Mouse (Mus musculus): Measurements from ENCODE around the gene Gnptab.
"Not testable (repeated sequence)": the region's sequence is repeated elsewhere in the genome, so short reads cannot be mapped to it uniquely, and the experiment has no call there.

The Gnptab gene

DNA sequence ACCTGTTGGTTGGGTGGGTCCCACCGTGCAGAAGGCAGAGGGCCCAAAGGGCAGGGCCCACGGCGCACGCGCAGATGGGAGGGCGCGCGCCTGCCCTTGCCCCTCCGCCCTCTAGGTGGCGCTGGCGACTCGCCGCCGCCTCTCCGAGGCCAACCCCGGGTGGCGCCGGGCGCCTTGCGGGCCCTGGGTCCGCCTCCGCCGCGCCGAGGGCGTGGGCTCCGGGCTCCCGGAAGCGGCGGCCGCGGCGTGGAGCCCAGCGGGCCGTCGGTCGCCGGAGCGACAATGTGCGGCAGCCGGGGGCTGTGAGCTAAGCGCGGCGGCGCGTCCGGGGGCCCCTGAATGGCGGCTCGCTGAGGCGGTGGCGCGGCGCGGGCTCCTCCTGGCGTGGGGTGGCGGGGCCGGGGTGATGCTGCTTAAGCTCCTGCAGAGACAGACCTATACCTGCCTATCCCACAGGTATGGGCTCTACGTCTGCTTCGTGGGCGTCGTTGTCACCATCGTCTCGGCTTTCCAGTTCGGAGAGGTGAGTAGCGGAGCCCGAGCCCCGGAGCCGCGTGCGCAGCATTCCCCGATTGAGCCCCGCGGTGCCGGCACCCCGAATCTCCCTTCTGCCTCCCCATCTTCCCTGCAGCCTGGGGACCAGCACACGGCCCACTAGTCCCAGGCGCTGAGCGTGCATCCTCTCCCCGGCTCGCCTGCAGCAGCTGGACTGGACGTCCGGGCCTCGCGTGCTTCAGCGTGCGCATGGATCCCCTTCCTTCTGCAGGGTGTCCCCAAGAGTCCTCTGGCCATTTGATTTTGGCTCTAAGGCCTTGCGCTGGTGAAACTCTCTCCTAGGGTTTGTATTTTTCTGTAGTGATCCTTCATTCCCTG is at the start of gene Gnptab, which contains the start of gene Dram1:
Gene Gnptab (plus strand): TSS at position 120 of the 873 bp plus-strand sequence.
Gene Dram1 (minus strand): TSS at position 68 of the 873 bp plus-strand sequence.
- DNase-seq (ENCODE audit: low spot score), result peak; percentile 86

DNA sequence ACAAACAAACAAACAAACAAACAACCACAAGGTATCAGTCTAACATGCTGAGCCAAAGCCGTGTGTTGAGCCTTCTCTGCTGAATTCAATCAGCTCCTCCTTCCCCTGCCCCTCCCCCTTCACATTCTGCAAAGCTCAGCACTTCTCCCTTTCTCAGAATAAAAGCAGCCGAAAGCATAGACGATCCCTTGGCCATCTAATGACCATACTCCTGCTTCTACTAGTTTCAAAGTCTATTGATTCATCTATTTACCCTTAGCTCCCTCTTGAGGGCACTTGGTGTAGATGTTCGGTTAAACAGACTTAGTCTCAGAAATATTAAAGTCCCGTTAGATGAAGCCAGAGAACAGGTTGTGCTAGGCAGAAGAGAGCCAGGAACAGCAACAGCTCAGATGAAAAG is 48.2 kb upstream of the Gnptab start:
- DNase-seq (ENCODE audit: low spot score), result peak; percentile 53

DNA sequence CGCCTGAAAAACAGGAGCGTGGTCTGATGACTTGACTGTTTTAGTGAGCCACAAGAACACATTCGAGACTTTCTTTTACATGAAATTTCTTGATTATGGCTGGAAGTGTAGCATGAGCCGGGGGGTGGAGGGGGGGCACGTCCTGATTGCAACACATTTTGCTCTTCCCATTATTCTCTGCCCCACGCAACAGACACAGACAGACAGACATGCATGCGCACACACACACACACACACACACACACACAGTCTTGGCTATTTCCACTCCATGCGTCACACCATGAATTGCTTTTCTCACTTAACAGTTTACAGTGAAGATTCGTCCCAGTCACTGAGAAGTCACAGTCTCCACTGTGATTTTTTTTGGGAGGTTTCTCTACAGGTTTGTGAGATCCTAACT is 38.3 kb upstream of the Gnptab start:
- no peak for DNase-seq (ENCODE audit: low spot score)

DNA sequence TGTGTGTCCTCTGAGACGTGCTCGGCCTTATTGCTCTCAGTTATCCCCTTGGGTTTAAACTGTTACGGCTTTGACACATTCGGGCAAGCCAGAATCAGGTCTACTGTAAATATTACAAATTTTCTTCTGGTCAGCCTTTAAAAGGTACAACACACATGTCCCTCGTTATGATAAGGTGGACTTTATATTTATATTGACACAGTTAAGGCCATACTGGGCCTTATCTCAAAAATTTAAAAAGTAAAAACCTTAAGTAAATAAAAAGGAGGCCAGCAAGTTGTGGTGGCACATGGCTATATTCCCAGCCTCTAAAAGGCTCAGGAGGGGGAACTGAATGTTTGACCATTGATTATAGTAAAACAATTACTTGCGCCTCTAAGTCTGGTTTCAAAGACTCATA is 37.6 kb upstream of the Gnptab start:
- DNase-seq (ENCODE audit: low spot score), result no peak

DNA sequence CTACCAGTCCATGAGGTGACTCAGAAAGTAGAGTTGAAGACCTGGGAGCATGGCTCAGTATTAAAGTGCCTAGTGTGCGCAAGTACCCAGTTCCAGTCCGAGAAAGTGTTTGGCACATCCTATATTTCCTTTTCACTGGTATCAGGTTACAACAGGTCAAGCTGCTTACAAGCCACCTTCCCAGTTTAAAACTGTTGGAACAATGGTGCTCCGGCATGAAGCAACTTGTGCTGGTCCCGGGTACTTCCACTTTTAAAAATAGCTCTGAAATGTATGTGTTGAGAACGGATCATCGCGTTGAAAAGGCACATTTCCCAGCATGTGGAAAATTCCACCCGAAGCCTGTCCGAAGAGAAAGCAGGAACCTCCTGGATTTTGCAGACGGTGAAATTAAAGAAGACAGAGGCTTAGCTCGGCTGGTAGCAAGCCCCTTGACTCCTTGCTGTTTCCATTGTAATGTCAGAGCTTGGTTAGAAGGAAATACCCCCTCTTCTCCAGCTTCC is 33.0 kb upstream of the Gnptab start:
- DNase-seq (ENCODE audit: low spot score), result no peak

DNA sequence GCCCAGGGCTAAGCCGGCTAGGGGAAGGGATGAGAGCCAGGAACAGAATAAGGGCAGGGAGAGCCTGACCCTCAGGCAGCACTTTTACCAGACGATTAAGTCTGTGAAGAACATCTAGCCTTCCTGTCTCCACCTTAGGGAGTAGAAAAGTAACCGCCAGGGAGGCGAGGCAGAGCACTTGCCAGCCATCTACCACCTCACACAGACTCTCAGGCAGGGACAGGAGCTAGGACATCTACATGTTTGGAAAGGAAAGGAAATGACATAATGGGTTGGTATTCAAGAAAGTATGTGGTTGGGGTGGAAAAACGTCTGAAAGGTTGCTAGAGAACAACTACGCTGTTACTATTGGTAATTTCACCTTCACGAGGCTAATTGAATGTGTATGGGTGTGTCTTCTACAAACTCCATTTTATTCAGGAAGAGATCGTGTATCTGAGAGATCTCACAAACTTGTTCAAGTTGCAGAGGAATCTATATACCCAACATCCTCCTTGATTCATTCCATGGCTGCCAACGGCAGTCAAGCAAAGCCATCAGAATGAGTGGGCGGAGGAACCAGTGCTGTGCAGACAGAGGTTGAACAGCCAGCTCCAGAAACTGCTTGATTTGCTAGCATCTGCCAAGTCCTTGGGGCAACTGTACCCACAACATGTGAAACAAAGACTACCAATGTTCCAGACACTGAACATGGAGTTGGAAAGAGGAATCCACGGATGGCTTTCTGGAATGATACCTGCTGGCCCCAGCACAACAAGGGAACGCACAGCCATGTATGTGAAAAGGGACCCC is 32.3 kb upstream of the Gnptab start:
- no peak for DNase-seq (ENCODE audit: low spot score)

DNA sequence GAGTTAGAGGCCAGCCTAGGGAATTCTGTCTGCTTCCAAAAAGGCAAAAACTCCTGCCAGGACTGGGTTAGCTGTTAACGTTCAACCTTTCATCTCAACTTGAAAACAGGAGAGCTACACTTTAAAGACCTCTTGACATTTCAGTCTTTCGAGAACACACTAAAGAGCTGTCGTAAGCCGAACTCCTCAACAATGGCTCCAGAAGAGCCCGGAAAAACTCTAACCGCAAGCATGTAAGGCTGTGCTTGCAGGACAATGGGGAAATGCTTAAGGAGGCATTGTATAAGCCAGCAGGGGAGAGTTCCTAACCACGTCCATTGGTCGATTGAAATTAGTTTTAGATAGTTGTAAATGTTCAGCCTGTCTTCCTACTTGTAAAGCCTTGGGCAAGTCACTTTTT is 29.1 kb upstream of the Gnptab start:
- no peak for DNase-seq (ENCODE audit: low spot score)

DNA sequence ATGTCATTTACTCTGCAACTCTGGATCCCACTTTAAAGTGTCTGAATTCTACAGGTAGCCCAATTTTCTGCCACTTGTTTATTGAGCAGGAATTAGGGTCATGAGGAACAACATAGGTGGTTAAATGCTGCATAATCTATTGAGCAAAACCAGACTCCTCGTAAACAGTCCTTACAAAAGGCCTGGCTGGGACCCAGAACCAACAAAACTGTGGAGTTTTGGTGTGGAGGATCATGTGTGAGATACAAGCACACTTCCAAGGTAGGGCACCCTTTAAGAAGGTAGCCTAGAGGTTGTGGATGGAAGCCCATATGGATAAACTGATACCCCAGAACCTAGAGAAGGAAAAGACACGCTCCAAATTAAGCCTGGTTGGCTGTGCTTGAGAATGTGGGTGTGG is 28.2 kb upstream of the Gnptab start:
- no peak for DNase-seq (ENCODE audit: low spot score)

DNA sequence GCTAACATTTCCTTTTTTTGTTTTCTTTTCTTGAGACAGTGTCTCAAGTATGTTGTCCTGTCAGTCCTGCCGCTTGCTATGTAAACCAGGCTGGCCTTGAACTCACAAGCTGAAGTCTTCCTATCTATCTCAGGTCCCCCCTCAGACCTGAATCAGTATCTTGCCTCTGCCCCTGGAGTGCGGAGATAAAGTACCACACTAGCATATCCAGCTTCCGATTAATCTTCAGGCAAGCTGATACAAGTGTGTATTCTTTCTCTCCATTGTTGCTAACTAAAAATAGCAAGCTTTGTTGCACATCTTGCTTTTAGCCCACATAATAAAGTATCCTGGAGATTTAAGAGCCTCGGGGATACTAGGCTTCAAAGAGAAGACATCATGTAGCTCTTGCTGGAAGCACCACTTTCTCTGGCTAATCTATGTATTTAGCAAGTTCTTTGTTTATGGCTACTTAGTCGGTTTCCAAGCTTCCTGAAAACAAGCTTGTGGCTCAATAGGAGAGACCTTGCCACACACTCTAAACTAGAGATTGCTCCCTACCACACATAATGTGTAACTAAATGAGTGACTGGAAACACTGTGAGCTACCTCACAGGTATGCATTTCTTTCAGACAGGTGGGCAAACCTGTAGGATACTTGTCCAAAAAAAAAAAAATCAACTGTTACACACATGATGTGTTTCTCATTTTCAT is 27.4 kb upstream of the Gnptab start:
- DNase-seq (ENCODE audit: low spot score), result no peak

DNA sequence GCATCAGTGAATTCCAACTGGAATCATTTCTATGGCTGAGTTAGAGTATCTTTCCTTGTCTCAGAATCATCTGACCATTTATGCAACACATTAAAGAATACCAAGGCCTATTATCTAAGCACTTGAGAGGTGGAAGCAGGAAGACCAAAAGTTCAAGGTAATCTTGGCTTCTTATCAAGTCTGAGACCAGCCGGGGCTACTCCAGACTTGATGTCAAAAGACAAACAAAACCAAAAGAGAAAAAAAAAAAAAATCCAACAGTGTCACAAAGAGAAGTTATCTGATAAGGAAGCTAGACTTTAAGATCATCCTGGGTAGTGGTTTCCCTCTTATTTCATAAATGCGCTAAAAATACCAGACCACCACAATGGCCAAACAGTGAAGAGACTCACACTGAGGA is 26.4 kb upstream of the Gnptab start:
- DNase-seq (ENCODE audit: low spot score), result no peak

DNA sequence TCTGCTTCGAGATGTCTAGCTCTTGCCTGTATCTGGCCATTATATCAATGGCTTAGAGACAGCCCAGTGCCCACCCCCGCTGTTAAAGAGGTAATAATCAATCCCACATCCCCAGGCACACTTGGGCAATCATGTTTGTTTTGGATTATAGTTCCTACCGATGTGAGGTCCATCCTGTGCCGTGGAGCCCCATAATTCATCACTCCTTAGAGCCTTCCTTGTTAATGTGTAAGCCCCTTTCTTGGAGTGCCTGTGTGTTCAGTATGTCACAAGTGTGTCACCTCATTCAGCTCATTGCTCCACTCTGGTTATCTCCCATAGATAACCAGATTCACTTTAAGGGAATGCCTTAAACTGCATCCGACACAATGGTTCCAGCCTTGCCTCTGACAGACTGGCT is 24.3 kb upstream of the Gnptab start:
- DNase-seq (ENCODE audit: low spot score), result no peak

DNA sequence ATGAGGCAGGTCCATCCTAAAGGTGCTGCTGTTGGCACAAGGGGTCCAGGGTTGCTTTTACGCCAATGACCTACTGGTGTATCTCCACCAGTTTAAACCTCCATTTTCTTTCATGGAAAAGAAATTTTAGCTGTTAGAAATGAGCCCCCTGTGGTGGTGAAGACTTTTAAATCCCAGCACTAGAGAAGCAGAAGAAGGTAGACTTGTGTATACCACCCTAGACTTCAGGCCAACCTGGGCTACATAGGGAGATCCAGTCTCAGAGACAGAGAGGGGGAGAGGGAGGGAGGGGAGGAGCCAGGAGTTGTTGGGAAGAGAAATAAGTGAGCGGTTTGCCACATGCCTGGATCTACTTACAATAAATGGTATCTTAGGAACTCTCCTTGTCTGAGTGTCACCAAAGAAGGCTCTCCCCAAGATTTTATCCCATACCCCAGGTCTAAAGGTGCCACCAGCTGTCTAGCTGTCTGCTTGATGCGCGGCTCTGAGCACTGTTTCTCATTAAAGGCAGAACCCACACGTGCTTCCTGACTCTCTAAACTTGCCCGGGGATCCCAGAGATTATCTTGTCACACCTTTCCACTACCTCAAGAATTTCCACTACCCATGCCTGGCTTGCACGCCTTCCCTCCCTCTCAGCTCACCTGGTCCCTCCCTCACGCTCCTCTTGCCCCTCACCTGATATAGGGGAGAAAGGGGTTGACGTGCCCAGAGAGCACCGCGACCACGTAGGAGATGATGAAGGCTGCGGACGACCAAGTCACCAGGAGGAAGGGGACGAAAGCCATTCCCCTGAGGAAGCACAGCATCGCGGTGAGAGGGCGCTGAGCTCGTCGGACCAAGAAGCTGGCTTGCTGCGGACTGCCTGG is 22.6 kb upstream of the Gnptab start:
- DNase-seq (ENCODE audit: low spot score), result no peak

DNA sequence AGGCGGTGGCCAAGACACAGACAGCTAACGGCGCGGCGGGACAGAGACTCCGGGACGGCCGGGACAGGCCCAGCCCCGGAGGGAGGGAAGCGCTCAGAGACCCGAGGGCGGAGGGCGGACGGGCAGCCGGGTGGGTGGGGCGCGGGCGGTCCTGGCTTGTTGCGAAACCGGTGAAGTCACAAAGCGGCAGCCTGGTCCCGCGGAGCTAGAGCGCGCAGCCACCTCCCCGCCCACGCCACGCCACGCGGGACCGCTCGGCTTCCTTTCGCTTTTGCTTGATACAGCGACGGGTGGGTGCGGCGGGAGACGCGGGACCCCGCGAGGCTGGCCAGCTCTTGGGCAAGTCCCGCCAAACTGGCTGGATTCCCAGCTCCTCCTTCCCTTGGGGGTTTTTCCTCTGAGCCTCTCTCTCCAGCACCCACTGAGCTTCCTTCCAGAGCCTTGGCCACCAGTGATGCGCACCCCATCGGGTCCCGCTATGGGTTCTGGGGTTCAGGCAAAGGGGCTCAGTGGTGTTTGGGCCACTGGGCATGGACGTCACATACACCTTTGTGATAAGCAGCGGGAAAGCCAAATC is 21.9 kb upstream of the Gnptab start:
- DNase-seq (ENCODE audit: low spot score), result peak; percentile 53

DNA sequence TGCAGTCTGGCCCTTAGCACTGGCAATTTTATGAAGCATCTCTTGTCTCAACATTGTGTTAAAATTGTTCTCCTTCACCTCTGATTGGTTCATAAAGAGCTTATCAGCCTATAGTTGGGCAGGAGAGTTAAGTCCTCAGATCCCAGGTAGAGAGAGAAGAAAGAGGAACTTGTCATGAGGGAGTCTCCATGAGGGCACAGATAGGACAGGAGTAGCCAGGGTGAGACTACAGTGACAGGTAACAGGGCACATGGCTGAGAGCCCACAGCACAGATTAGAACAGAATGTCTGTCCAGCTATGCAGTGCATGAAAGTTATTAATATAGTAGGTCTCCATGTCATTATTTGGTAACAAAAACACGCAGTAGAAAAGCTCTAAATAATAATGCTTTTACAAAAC is 16.7 kb upstream of the Gnptab start:
- DNase-seq (ENCODE audit: low spot score), result no peak

DNA sequence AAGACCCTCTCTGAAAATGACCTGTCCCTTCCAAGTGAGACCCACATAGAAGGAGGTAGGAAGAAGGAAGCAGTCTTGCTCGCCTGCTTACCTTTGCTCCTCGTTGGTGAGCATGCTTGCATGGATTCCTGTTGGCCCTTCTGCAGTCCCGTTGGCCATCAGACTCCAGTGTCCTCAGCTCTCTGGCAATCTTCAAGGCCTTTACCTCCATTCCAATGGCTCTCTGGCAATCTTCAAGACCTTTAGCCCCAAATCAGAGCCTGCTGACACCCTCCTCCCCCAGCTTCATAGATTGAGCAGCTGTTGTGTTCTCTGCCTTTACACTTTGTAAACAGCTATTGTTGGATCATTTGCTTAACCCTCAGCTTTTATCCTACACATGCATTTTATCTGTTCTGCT is 14.7 kb upstream of the Gnptab start:
- no peak for DNase-seq (ENCODE audit: low spot score)

DNA sequence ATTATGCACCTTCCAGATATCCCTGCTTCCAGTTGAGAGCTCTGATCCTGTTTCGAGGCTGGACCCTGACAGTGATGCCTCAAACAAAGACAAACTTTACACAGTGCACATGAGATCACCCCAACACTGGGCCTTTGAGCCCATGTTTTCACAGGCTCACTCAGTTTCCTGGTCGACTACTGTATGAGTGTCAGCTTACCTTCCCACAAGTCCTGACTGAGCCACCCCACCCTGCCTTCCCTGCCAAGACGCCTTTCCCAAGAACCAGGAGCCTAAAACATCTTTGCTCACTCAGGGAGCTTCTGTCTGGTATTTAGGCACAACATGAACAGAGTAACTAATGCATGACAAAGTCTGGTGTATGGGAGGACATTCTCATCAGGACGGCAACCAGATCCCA is 9.7 kb upstream of the Gnptab start:
- no peak for DNase-seq (ENCODE audit: low spot score)

DNA sequence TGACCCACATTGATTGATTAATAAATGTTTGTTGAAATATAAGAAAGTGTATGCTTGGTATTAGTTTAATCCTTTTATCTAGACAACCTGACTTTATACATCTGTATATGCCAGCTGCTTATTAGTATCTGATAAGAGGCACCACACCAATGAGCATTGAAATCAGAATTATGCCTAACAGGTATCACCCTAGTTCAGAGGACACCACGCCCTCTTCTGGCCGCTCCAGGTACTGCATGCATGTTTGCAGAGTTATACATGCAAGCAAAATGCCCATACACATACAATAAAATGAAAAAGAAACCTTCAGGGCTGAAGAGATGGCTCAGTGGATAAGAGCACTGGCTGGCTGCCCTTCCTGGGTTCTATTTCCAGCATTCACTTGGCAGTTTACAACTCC is 7.1 kb upstream of the Gnptab start:
- no peak for DNase-seq (ENCODE audit: low spot score)

DNA sequence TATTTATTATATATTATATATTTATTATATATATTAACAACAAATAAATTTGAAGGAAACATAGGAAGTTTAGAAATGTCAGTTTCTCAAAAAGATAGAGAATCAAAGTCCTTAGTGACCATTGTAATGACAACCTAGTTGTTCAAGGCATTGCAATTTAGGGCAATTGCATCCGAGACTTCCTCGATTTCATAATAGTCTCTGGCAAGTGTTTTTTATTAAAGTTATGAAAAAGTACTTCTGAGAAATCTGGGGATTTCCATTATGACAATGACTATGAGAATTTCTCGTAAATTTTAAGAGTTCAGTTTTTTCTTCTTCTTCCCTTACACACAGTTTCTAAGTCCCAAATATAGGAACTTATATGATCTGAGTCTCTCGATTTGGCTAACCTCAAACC is 6.5 kb upstream of the Gnptab start:
- no peak for DNase-seq (ENCODE audit: low spot score)

DNA sequence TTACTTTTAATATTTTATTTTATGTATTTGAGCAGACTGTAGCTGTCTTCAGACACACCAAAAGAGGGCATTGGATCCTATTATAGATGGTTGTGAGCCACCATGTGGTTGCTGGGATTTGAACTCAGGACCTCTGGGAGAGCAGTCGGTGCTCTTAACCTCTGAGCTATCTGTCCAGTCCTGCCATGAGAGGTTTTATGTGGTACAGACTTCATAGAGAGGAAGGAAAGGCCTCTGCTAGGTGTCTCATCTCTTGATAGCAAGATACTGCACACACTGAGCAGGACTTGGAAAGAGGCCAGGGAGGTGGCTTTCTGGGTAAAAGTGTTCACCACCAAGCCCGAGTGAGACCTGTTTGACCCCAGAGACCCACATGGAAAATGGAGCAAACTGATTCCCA is 6.0 kb upstream of the Gnptab start:
- DNase-seq (ENCODE audit: low spot score), result not testable (repeated sequence)

DNA sequence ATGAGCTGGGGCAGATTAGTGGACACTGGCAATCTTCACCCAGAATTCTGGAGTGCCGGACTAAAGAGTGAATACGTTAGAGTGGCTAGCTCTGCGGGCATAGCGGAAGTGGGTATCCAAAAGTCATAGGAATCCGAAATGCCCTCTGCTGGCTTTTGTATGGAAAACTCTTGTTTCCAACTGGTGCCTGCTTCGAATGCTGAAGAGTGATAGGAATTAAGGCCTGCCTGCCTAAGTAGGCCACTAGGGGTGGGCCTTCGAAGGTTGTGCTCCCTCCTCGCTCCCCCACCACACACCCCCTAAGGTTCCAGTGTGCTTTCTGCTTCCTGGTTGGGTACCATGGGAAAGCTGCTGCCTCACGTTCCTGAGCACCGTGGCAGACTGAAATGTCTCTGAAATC is 3.9 kb upstream of the Gnptab start:
- peak; percentile 16 for DNase-seq (ENCODE audit: low spot score)

DNA sequence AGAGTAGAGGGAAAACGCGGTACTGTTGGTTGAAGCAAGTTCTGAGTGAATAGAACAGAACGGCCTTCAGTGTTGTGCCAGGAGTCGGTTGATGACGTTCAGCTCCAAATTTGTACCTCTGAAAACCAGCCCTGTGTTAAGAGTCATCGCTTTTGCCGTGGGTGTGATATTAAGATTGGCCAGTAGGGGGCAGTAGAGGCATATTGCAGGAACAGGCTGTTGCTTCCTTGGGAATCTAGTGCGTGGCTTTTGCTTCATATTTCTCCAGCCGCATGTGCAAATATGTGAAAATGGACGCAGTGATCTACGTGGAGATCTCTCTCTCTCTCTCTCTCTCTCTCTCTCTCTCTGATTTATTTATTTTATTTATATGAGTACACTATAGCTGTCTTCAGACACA is 2.2 kb upstream of the Gnptab start:
- peak; percentile 89 for DNase-seq (ENCODE audit: low spot score)

All from retina, embryonic 14.5 days (tissue).